Mouse (Mus musculus): Measurements from ENCODE around the gene Ppp4r1.

Gene Ppp4r1

GRCm38 (mm10) chr17:65813763-65814162, 31.4 kb downstream of the Ppp4r1 start:
- no peak for DNase-seq

- no peak for DNase-seq
Measured at GRCm38 (mm10) chr17:65820197-65820596, 37.8 kb downstream of the Ppp4r1 start.

- DNase-seq, result no peak
Measured at GRCm38 (mm10) chr17:65822423-65822822, 40.0 kb downstream of the Ppp4r1 start.

GRCm38 (mm10) chr17:65824246-65824645, 41.9 kb downstream of the Ppp4r1 start:
- DNase-seq, result no peak

- no peak for DNase-seq
Measured at GRCm38 (mm10) chr17:65826257-65826656, 43.9 kb downstream of the Ppp4r1 start.

GRCm38 (mm10) chr17:65827119-65827840, 44.9 kb downstream of the Ppp4r1 start:
- no peak for DNase-seq

- no peak for DNase-seq
Measured at GRCm38 (mm10) chr17:65827904-65828303, 45.5 kb downstream of the Ppp4r1 start.

GRCm38 (mm10) chr17:65828951-65829350, 46.6 kb downstream of the Ppp4r1 start:
- DNase-seq, result no peak

- no peak for DNase-seq
Measured at GRCm38 (mm10) chr17:65830216-65830863, 48.0 kb downstream of the Ppp4r1 start.

GRCm38 (mm10) chr17:65833891-65834290, 51.5 kb downstream of the Ppp4r1 start:
- DNase-seq, result no peak

GRCm38 (mm10) chr17:65836746-65837145, 54.4 kb downstream of the Ppp4r1 start:
- no peak for DNase-seq

- DNase-seq, result no peak
Measured at GRCm38 (mm10) chr17:65839541-65840256, 57.3 kb downstream of the Ppp4r1 start.

- no peak for DNase-seq
Measured at GRCm38 (mm10) chr17:65842669-65843381, 60.5 kb downstream of the Ppp4r1 start.

- DNase-seq, result no peak
Measured at GRCm38 (mm10) chr17:65845423-65845822, 63.0 kb downstream of the Ppp4r1 start.

- DNase-seq, result peak; percentile 68
Measured at GRCm38 (mm10) chr17:65847694-65848449, 65.5 kb downstream of the Ppp4r1 start.

GRCm38 (mm10) chr17:65850487-65850886, 68.1 kb downstream of the Ppp4r1 start:
- no peak for DNase-seq

- no peak for DNase-seq
Measured at GRCm38 (mm10) chr17:65851749-65852148, 69.4 kb downstream of the Ppp4r1 start.

- DNase-seq, result no peak
Measured at GRCm38 (mm10) chr17:65853326-65853725, 71.0 kb downstream of the Ppp4r1 start.

GRCm38 (mm10) chr17:65854006-65854405, 71.6 kb downstream of the Ppp4r1 start:
- no peak for DNase-seq

GRCm38 (mm10) chr17:65857617-65858016, 75.2 kb downstream of the Ppp4r1 start:
- DNase-seq, result no peak

- DNase-seq, result no peak
Measured at GRCm38 (mm10) chr17:65862579-65862978, 80.2 kb downstream of the Ppp4r1 start.

GRCm38 (mm10) chr17:65863830-65864229, 81.5 kb downstream of the Ppp4r1 start:
- DNase-seq, result no peak
